Mouse (Mus musculus) embryonic facial prominence, embryonic 15.5 days (tissue): ENCODE results near the gene Ncoa7. TPM values are rescaled to one million over a fixed set of nuclear protein-coding genes. Genes with fewer than 3 reads are reported as not detected.

Source experiments
- ATAC-seq: fragments of 200-750 bp; cut with Nextera tagmentation; 2 replicates; pipeline ENCODE4 v1.8.0; 2017; ENCODE audit warnings: low read depth, moderate TSS enrichment; ENCODE audit not compliant: insufficient number of reproducible peaks, low FRiP score, low TSS enrichment
- H3K27ac ChIP-seq: fragments of 300-500 bp; sonication (generic); replicated peaks from 2 replicates; pipeline ENCODE4 v1.5.1; 2015; ENCODE audit warnings: mild to moderate bottlenecking, inconsistent platforms
- H3K27me3 ChIP-seq: fragments of 300-500 bp; sonication (generic); 2 replicates; pipeline ENCODE4 v1.6.1; 2015; ENCODE audit warnings: inconsistent platforms
- H3K36me3 ChIP-seq: fragments of 300-500 bp; sonication (generic); 2 replicates; pipeline ENCODE4 v1.6.1; 2015; ENCODE audit warnings: mild to moderate bottlenecking, inconsistent platforms
- H3K4me1 ChIP-seq: fragments of 300-500 bp; sonication (generic); 2 replicates; pipeline ENCODE4 v1.6.1; 2015; ENCODE audit warnings: inconsistent platforms
- H3K4me2 ChIP-seq: fragments of 300-500 bp; sonication (generic); replicated peaks from 2 replicates; pipeline ENCODE4 v1.6.1; 2015; ENCODE audit warnings: mild to moderate bottlenecking, inconsistent platforms
- H3K4me3 ChIP-seq: fragments of 300-500 bp; sonication (generic); replicated peaks from 2 replicates; pipeline ENCODE4 v1.5.1; 2015; ENCODE audit warnings: mild to moderate bottlenecking, inconsistent platforms
- H3K9ac ChIP-seq: fragments of 300-500 bp; sonication (generic); 2 replicates; pipeline ENCODE4 v1.6.1; 2015; ENCODE audit warnings: inconsistent platforms
- H3K9me3 ChIP-seq: fragments of 300-500 bp; sonication (generic); replicated peaks from 2 replicates; pipeline ENCODE4 v1.6.1; 2016; ENCODE audit warnings: inconsistent platforms
- WGBS: fragments of 180-500 bp; shearing (Covaris S2); methylation state at CpG from one replicate; pipeline ENCODE4 v1.1.7; 2015; 5-methylcytosine and 5-hydroxymethylcytosine counted together
- polyA plus RNA-seq: library from polyadenylated mRNA; unstranded; fragments of >200 nt; fragmentation: Nextera tagmentation; extraction: Ambion mirVana; gene quantifications from 2 replicates; pipeline ENCODE4 v1.2.1, GENCODE M21; 2015

The Ncoa7 gene
- polyA plus RNA-seq, 1 experiment from 2014 or later = 8.8 TPM

DNA sequence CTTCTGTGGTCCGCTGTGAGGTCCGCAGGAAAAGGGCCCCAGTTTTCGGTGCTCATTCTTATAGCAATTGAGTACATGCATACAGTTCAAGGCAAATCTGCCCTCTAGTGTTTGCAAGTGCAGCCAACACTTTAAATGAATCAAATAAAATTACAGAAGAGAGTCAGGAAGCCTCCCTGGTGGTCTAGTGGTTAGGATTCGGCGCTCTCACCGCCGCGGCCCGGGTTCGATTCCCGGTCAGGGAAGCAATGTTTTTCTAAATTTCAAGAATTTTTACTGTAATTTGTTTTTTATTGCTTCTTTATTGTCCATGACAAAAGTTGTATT lies 7.8 kb upstream of the Ncoa7 start:
- Histone ChIP-seq H3K4me2 (peak overlapping the region; percentile 40), H3K36me3 (no peaks in the 10 kb centered on the region), H3K9ac (no peak overlapping the region), H3K4me1 (no peaks in the 10 kb centered on the region), H3K27ac (no peak overlapping the region), H3K9me3 (no peaks in the 10 kb centered on the region), H3K4me3 (peak overlapping the region; percentile 49), H3K27me3 (no peaks in the 10 kb centered on the region)
- ATAC-seq = peak; percentile 87
- 6% methylated on average over 11 of the region's 11 CpGs for WGBS

DNA sequence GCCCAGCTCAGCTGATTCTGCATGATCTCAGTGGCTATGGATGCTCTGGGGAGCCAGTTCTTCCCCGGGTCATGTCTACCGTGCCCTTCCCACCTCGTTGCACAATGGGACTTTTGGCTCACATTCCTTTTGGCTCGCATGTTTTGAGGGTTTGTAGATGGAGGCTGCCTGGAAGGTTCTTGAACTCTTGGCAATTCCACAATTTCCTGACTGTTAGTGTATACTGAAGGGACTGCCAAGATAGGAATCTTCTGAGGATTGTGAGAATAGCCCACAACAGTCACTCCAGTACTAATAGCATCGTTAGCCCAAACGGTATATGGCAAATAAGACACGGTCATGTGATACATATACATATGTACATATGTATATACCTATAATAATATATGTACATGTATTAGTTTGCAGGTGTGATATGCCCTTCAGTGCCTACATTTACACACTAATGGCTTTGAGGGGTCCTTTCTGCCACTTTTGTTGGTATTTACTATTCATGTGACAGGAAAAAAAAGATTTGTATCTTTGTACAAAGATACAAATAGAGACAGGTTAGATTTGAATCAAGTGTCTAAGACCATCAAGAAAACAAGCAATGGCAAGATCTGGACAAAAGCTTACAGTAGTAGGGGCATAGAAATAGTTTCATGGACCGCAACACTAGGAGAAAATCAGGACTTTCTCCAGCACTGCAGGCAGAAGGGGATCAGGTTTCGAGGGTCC lies 7.3 kb upstream of the Ncoa7 start:
- 35% methylated on average over 9 of the region's 9 CpGs for WGBS
- no peaks in the 10 kb centered on the region for H3K9me3 ChIP-seq
- H3K4me2 ChIP-seq = peak overlapping the region; percentile 40
- H3K27ac ChIP-seq = no peak overlapping the region
- no peaks in the 10 kb centered on the region for H3K36me3 ChIP-seq
- H3K27me3 ChIP-seq = no peaks in the 10 kb centered on the region
- no peak for ATAC-seq
- H3K9ac ChIP-seq = no peak overlapping the region
- H3K4me3 ChIP-seq = peak overlapping the region; percentile 49
- H3K4me1 ChIP-seq = no peaks in the 10 kb centered on the region

DNA sequence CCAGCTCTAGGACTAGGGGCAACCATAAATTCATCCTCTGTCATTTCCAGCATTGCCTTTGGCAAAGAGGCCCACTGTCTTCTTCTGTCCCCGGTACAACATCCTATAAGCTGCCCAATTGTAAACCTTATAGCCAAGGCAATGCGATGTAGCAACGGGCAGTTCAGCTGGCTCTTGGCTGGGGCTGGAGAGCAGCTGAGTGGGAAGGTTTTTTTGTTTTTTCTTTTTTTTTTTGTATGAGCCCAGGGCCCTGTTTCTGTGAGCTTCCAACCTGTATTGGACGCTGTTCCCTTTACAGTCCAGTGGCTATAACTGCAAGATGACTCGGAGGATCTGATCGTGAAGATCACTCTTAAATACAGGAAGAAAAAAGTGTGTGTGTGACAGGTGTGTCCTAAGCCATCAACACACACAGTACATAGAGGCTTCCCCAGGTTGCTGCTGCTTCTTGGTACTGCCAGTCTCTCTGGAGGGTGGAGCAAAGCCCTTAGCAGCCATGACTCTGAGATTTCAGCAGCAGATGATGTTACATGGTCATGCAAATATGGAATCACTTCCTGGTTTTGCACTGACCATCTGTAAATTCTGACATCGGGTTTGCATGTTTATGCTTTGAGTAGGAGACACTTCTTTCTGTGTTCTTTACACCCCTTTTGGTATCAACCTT lies 594 bp upstream of the Ncoa7 start:
- Histone ChIP-seq H3K9ac (peak overlapping the region; percentile 74), H3K27me3 (no peaks in the 10 kb centered on the region), H3K9me3 (no peaks in the 10 kb centered on the region), H3K36me3 (no peaks in the 10 kb centered on the region), H3K27ac (peak overlapping the region; percentile 94), H3K4me1 (peaks cover 7% of the 10 kb centered on the region), H3K4me2 (peak overlapping the region; percentile 62), H3K4me3 (peak overlapping the region; percentile 86)
- 29% methylated on average over 7 of the region's 7 CpGs for WGBS
- ATAC-seq = no peak

DNA sequence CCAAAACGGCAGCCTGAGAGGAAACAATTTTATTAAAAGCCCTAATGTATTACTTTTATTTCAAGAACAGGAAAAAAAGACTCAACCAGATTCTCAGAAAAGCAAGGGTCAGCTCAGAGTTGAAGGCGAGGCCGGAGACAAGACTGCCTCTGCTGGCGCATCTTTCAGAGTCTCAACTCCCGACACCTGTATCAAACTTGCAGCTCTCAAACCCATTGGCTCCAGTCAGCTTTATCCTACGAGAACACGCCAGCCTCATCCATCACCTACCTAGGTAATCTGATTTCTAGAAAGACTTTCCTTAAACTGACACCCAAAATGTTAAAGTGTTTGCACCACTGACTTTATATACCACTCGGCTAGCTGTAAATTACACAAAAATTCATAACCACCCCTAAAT lies 1.1 kb downstream of the Ncoa7 start:
- Histone ChIP-seq H3K36me3 (no peaks in the 10 kb centered on the region), H3K9me3 (no peaks in the 10 kb centered on the region), H3K4me3 (peak overlapping the region; percentile 86), H3K27ac (peak overlapping the region; percentile 94; the same call in 1 of the 2 replicates), H3K4me2 (peak overlapping the region; percentile 62), H3K9ac (peak overlapping the region; percentile 74; the same call in 1 of the 2 replicates), H3K4me1 (peaks cover 7% of the 10 kb centered on the region), H3K27me3 (no peaks in the 10 kb centered on the region)
- ATAC-seq = no peak
- WGBS = 11% methylated on average over 8 of the region's 8 CpGs

DNA sequence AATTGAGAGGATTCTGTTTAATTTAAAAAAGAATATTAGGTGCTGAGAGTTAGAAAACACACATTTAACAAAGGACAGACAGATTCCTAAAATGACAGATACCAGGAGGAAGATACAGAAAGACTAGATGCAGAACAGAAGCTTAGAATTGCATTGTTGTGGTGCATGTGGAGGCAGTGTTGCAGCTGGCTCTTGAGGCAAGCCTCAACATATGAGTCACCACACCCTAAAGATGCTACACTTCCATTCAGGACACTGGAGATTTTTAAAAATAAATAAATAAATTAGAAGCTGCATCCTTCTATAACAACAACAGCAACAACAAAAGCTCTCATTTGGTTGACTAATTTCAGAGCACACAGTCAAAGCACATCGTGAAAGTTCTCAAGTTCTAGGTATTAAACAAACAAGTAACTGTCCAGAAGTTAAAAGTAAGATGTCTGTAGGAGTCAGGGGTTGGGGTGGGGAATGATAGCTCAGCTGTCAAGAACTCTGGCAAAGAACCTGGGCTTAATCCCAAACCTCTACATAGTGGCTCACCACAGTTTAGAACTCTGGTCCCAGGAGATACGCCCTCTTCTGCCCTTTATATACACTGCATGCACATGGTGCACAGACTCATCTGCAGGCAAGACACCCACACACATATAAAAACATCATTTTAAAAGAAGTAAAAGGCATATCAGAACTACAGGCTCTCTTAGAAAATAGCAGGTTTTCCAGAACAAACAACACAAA lies 3.2 kb downstream of the Ncoa7 start:
- Histone ChIP-seq H3K27me3 (no peaks in the 10 kb centered on the region), H3K4me1 (peaks cover 7% of the 10 kb centered on the region), H3K4me2 (no peak overlapping the region), H3K4me3 (no peak overlapping the region), H3K9ac (no peak overlapping the region), H3K36me3 (no peaks in the 10 kb centered on the region), H3K27ac (no peak overlapping the region), H3K9me3 (no peaks in the 10 kb centered on the region)
- no peak for ATAC-seq
- WGBS = 85% methylated on average over 2 of the region's 2 CpGs

DNA sequence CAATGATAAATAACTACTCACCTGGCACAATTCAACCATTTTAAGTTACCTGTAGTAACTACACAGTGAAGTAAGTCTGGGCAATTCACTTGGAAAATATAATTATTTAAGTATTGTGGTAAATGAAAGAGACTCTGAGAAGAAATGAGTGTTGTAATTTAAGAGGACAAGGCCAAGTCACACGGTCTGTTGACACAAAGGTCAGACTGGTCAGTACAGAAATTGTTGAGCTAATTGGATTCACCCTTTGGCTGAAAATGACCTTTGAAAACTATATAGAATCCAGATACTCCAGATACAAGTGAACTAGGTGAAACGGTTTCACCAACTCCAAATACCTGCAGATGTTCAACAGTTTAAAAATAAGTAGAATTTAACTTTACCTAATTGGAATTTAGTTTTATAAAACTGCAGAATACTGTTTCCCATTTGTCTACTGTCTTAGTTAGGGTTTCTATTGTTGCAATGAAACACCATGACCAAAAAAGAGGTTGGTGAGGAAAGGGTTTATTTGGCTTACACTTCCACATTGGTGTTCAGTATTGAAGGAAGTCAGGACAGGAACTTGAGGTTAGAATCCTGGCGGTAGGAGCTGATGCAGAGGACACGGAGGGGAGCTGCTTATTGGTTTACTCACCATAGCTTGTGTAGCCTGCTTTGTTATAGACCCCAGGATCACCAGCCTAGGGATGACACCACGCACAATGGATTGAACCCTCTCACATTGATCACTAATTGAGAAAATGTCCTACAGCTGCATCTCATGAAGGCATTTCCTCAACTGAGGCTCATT lies 6.5 kb downstream of the Ncoa7 start:
- Histone ChIP-seq H3K36me3 (peaks cover 6% of the 10 kb centered on the region; the same call in 1 of the 2 replicates), H3K27ac (no peak overlapping the region), H3K9ac (no peak overlapping the region), H3K4me2 (no peak overlapping the region), H3K4me1 (no peaks in the 10 kb centered on the region), H3K9me3 (0 out of 2 replicates have a peak, but pooled peaks cover 7% of the 10 kb centered on the region), H3K4me3 (no peak overlapping the region), H3K27me3 (no peaks in the 10 kb centered on the region)
- 59% methylated on average over 5 of the region's 5 CpGs for WGBS
- ATAC-seq = no peak

DNA sequence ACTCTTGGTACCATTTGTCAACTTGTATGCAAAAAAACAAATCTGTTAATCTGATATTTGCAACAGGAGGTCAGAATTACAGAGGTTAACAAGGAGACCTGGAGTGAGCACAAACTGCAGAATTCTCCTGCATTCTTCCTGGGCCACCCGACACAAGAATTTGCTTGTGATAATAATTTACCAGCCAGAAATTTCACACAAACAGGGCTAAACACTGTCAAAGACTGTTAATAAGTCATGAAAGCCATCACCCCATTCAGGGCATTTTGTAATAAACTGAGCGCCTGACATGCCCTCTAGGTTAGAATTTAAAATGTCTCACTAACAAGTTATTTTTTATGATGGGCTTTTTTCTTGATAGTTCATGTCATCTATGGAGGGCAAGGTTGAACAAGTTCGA lies 12.1 kb downstream of the Ncoa7 start:
- Histone ChIP-seq H3K4me3 (no peak overlapping the region), H3K4me2 (no peak overlapping the region), H3K36me3 (peaks cover 6% of the 10 kb centered on the region; the same call in 1 of the 2 replicates), H3K27me3 (no peaks in the 10 kb centered on the region), H3K9ac (no peak overlapping the region), H3K9me3 (0 out of 2 replicates have a peak, but pooled peaks cover 7% of the 10 kb centered on the region), H3K4me1 (0 out of 2 replicates have a peak, but pooled peaks cover 3% of the 10 kb centered on the region), H3K27ac (no peak overlapping the region)
- WGBS = 77% methylated on average over 3 of the region's 3 CpGs
- ATAC-seq = no peak

DNA sequence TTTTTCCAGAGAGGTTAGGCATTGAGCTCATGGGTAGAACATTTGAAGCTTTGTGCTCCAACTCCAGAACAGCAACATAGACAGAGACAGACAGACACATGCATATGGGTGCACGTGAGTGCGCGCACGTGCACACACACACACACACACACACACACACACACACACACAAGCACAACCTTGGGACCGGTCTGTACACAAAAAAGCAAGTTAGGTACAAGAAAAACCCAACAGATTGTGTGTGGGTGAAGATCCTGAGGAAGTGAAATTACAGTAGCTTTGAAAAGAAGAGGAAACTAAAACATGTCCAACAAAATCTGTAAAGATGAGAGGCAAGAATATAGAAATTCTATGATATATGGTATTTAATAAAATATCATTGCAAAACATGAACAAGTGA lies 13.6 kb downstream of the Ncoa7 start:
- no peak overlapping the region for H3K4me3 ChIP-seq
- 89% methylated on average over 5 of the region's 5 CpGs for WGBS
- peaks cover 5% of the 10 kb centered on the region; the same call in 1 of the 2 replicates for H3K36me3 ChIP-seq
- H3K27me3 ChIP-seq = no peaks in the 10 kb centered on the region
- ATAC-seq = no peak
- H3K4me2 ChIP-seq = no peak overlapping the region
- no peak overlapping the region for H3K27ac ChIP-seq
- no peak overlapping the region for H3K9ac ChIP-seq
- H3K4me1 ChIP-seq = 0 out of 2 replicates have a peak, but pooled peaks cover 4% of the 10 kb centered on the region
- H3K9me3 ChIP-seq = 0 out of 2 replicates have a peak, but pooled peaks cover 6% of the 10 kb centered on the region

DNA sequence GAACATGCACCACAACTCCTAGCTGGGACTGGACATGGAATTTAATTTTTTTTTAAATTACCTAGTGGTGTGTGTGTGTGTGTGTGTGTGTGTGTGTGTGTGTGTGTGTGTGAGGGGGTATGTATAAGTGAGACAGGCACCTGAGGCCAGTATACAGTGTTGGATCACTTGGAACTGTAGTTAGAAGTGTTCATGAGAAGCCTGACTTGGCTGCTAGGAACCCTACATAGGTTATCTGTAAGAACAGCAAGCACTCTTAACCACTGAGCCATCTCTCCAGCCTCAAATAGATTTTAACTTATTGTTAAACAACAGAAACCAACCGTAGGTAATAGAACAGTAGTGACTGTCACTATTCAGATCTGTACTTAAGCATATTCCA lies 14.8 kb downstream of the Ncoa7 start:
- Histone ChIP-seq H3K27ac (no peak overlapping the region), H3K27me3 (no peaks in the 10 kb centered on the region), H3K9me3 (no peaks in the 10 kb centered on the region), H3K4me3 (no peak overlapping the region), H3K4me2 (no peak overlapping the region), H3K4me1 (0 out of 2 replicates have a peak, but pooled peaks cover 4% of the 10 kb centered on the region), H3K36me3 (no peaks in the 10 kb centered on the region), H3K9ac (no peak overlapping the region)
- ATAC-seq = no peak
- WGBS = 90% methylated on average over 1 of the region's 1 CpGs

DNA sequence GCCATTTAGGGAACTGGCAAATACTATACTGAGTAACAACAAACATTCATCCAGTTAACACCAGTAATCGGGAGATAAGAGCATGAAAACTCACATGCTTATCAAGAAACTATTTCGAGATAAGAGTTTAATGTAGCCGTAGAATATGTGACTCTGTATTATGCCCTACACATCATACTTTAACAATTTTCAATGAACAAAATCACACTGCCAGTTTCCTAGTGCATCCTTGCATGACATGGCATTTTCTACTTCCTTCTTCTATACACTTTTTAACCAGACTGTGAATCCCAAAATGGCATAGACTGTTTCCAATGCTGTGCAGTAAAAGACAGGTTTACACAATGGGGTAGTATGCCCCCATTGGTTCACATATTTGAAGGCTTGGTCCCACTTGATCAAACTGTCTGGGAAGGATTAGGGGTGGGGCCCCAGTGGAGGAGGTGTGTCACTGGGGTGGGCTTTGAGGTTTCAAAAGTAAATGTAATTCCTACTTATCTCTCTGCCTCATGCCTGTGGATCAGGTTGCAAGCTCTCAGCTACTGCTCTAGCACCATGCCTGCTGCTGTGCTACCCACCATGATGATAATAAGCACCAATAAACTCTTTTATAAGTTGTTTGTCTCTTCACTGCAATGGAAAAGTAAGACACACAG lies 15.3 kb downstream of the Ncoa7 start:
- 0 out of 2 replicates have a peak, but pooled peaks cover 4% of the 10 kb centered on the region for H3K4me1 ChIP-seq
- H3K27me3 ChIP-seq = no peaks in the 10 kb centered on the region
- no peak for ATAC-seq
- no peaks in the 10 kb centered on the region for H3K36me3 ChIP-seq
- 90% methylated on average over 3 of the region's 3 CpGs for WGBS
- H3K27ac ChIP-seq = no peak overlapping the region
- H3K4me3 ChIP-seq = no peak overlapping the region
- H3K9ac ChIP-seq = no peak overlapping the region
- no peak overlapping the region for H3K4me2 ChIP-seq
- no peaks in the 10 kb centered on the region for H3K9me3 ChIP-seq
